Mouse (Mus musculus): ENCODE measurements around the gene Cog5.

Cog5 gene

DNA sequence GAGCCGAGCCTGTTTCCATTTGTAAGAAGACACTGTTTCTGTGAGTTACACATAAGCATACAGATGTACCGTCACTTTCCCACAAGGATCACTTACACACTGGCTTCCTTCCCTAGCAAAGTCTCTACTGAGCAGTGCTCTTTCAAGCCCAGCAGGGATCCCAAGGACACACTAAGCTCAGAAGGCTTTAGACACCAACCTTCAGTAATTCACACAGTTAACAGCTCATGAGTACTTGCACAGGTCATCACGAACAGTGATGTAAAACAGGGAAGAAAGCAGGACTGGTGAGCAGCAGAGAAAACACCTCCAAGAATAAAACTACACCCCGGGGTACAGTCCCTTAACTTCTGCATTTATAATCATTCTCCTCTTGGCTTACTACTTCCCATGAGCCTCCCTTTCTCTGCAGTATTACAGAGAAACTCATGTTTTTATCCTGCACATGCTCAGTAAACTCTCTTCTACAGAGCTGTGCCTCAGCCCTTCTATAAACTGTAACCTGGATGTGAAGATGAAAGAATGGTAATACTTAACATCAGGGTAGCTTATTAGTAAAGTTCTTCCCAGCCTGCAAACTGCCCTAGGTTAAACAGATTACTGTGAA, 283.8 kb downstream of the Cog5 start:
- no peak for DNase-seq (ENCODE audit: low spot score)

DNA sequence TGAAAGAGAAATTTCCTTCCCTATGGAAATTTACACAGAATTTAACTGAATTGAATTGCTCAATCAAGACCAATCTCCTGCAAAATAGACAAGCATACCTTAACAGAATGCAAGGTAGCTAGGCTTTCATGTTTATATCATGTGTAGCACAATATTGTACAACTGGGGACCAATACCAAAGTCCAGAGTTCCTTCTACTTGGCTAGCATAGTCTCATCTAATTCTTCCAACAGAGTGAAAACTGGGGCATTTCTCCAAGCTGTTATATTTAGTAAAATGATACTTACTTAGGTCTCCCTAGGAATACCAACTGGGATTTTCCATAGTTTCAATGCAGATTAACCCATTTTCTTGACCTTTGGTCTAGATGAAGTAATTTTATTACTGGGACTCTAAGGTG, 284.4 kb downstream of the Cog5 start:
- no peak for DNase-seq (ENCODE audit: low spot score)

DNA sequence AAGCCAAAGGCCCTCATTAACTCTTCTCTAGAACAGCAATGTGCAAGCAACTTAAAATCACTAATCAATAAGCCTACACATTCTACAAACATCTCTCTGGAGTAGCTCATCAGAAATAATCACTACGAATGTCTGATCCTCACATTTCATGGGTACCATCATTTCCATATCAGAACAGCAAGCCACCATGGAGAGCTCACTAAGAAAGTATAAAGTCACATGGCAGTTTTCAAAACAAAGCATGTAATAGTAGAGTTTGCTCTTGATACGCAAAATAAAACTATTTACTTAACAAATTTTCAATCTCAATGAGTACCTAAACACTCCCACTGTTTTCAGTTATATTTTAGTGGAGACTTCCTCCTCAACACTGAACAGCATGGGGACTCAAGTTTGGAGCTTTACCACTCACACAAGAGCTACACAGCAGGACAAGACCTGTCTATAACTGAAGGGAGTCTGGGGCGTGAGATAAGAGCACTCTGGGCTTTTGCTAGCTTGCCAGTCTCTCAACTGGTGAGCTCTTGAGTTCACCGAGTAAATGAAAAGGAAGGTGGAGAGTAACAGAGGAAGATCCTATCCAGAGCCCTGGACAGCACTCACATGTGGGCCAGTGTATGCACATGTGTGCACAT, 288.5 kb downstream of the Cog5 start:
- DNase-seq (ENCODE audit: low spot score), result no peak

DNA sequence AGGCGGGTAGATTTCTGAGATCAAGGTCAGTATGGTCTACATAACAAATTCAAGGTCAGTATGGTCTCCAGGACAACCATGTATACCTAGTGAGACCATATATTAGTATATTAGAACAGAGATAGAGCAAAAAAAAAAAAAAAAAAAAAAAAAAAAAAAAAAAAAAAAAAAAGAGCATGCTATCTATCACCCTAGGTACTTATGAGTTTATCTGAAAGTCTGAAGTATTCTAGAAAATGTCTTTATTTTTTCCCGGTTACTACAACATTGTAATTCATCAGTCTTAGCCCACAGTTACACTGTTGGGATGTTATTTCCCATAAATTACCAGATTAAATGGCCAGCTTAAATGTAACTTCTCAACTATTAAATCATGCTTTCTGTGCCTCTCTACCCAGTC, 289.7 kb downstream of the Cog5 start:
- DNase-seq (ENCODE audit: low spot score), result no peak

DNA sequence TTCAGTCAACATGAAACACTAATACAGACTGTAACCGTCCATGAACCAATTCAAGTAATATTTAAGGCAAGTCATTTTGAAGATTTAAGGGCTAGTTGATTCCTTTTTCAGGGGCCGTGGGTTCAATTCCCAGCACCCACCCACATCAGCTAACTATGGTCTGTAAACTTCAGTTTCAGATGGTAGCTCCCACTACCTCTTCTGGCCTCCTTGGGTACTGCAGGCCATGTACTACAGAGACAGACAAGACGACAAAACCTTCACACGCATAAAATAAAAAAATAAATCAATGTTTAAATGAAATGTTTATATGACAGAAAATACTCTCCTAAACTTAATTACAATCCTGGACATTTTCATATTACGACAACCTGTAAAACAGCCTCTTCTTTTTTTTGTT, 292.8 kb downstream of the Cog5 start:
- no peak for DNase-seq (ENCODE audit: low spot score)

DNA sequence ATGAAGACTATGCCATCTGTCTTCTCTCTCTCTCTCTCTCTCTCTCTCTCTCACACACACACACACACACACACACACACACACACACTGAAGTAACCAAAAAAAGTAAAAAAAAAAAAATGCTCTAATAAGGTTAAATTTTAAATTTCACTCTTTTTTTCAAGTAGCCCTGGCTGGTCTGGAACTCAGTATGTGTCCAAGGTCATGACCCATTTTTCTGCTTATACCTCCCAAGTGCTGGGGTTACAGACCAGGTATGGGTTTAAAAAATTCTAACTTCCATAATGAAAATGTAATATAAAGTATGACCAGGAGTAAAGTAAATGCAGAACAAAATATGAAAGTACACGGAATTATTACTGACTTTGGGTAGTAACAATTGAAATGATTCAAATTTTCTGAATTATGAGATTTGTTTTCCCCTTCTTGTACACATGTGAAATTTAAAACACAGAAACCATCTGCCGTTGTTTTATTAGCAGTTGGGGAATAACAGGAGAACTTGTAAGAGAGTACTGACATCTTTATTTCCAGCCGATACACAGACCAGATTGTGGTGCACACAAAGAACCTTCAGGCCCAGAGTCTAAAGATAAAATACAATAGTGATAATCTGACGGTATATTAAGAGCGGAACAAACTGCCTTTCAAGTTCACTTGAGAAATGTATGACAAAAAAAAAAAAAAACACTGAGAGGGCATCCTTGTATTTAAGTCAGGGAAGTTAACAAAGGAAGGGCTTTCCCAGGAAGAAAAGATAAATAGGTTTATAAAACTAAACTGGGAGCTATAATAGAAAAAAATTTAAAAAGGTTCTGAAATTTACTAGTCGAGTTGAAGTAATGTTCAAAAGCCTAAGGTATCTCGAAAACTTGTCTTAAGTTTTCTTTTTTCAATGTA, 293.7 kb downstream of the Cog5 start:
- no peak for DNase-seq (ENCODE audit: low spot score)

DNA sequence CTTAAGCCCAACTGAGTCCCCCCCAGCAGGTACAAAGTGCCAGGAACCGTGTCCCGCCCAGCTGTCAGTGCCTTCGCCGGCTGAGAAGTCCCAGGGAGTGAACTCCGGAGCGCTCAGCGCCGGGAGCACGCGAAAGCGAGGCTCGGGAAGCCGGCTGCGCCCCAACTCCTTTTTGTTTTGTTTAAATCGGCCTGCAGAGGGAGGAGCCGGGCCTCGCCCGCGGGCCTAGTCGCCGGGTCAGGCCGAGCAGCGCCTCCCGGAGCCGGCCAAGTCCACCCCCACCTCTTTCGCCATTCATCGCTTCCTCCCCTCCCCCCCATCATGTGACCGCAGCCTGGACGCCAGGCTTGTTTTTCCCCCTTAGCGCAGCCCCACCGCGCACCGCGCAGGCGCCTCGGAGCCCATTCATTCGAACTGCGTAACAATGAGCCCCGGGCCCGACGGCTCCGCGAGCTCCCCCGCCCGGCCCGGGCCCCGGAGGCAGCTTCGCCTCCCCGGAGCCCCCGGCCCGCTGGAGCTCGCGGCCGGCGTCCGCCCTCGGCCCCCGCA, 294.6 kb downstream of the Cog5 start:
- peak; percentile 91 for DNase-seq (ENCODE audit: low spot score)

DNA sequence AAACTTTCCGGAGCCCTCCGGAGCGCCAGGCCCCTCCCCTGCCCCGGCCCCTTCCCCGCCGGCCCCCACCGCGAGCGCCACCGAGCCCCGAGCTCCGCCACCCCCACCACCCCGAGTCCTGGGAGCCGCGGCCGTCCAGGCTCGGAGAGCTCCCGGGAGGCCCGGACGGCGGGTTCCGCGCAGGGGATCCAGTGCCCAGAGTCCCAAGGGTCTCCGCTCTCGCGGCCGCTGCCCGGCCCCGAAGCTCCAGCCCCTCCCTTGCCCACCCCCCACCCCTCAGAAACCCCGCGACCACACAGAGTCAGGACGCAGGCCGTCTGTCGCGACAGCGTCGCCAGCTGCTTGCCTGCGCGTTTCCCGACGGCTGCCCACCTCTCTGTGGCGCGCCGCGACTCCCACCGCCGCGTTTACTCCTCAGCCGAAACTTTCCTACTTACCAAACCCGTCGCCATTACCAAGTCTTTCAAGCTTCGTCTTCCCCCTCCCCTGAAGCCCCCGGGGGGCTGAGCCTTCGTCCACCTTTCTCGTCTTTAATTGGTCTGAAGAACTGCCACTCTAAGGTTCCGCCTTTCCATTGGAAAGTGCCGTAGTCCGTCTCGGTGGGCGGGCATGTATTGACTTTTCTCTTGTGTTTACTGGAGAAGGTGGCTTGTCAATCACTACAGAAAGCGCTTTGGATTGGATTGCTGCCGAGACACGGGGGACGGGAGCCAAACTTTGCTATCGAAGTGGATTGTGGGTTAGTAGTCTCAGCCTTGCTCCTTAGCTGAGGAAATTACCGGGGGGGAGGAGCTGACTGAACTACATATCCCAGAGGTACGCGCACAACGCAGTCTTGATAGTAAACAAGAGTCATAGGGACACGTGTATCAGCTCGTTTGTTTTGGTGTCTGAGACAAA, 295.3 kb downstream of the Cog5 start, which contains the start of gene Hbp1:
TSS of gene Hbp1 (minus strand) at position 777 of the 900 bp plus-strand sequence.
- peak; percentile 96 for DNase-seq (ENCODE audit: low spot score)

DNA sequence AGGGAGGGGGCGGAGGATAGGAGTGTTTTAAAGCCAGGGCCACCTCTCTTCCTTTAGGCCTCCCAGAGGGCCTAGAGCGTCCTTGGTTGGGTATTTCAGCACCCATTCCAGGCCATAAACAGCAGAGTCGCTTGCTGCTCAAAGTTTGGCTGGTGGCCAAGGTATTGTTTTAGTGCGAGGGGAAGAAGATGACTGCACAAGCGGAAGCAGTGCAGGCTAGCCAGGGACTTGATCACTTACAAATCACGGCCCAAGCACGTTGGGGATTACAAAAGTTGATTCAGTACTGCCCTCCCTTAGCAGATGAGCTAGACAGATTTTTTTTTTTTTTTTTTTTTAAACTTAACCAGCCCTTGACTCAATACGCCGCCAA, 296.0 kb downstream of the Cog5 start:
- no peak for DNase-seq (ENCODE audit: low spot score)

DNA sequence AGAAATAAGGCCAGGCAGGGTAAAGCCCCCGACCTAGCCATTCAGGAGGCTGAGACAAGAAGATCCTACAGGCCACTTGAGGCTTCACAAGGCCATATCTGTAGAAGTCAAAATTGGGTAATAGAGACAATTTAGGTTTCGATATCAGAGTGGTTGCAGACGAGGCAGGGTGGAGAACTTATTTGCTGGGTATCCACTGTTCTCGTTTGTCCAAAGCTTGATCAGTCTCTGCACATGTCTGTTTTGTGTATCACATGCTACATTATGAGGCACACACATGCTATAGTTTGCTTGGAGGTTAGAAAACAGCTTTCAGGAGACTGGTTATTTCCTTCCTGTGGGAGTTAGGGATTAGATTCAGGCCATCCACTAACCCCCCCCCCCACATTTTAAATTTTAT, 301.2 kb downstream of the Cog5 start:
- no peak for DNase-seq (ENCODE audit: low spot score)

DNA sequence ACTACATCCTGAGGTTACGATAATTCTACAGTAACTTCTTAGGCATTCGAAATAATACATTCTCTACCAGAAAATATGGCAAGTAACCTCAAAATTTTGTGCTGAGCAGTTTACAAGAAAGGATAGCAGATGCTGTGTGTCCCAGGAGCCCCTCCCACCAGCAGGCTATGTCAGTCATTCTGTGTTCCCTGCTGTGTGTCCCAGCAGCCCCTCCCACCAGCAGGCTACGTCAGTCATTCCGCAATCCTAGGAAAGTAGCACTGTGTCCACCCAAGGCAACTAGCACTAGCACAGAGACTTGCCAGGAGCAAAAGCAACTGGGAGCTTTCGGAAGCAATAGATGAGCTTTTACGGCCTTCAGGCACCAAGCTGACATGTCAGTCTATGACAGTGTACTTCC, 309.4 kb downstream of the Cog5 start:
- no peak for DNase-seq (ENCODE audit: low spot score)

DNA sequence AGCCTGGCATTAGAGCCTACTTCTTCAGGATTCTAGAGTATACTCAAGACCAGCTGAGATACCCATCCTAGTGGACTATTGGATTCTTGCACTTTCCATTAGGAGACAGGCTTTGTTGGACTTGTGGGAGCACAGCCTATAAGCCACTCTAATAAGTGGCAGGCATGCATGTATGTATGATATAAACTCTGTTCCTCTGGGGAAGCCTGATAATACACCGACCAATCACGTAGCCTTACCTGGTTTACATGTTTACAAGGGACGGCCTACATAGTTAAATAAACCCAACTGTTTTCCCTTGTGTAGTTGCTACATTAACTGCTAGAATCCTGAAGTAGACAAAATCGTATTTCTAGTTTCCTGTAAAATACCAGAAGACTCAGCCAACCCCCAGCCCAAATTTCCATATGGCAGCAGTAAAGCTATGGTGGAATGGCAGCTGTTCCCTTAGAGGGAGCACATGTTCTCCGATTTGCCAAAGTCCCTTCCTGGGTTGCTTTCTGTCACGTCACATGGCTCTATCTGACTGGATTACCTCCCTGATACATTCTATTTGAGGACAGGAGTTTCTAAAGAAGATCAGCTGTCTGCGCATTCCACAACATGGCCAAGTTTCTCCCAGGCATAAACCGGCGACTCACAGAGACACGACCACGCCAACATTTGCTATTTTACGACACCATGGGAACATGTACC, 311.0 kb downstream of the Cog5 start:
- DNase-seq (ENCODE audit: low spot score), result no peak

DNA sequence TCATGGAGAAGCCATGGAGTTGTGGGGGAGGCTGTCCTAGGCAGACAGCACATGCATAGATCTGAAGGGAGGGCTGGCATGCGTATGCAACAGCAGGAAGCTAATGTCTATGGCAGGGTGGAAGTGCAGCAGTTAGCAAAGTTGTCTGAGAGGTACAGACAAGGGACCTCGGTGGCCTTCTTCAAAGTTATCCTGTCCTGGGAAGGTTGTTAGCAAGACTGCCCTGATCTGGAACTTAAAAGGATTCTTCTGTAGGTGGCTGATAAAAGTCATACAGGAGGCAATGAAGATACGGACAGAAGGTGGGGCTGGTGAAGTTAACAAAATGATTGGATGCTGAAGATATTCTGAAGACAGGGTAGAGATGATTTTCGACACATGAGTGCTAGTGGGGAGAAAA, 311.7 kb downstream of the Cog5 start:
- DNase-seq (ENCODE audit: low spot score), result no peak

DNA sequence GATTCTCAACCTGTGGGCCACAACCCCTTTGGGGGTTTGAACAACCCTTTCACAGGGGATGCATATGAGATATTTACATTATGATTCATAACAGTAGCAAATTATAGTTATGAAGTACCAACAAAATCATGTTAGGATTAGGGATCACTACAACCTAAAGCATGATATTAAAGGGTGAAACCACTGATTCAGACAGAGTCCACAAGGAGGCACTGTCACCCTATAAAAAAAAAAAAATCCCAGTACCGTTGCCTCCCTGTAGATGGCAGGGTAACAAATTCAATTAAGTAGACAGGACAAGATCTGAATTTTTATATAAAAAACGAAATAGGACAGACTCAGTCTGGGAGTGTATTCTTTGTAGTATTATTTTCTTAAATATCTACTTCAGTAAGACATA, 312.9 kb downstream of the Cog5 start:
- DNase-seq (ENCODE audit: low spot score), result no peak

DNA sequence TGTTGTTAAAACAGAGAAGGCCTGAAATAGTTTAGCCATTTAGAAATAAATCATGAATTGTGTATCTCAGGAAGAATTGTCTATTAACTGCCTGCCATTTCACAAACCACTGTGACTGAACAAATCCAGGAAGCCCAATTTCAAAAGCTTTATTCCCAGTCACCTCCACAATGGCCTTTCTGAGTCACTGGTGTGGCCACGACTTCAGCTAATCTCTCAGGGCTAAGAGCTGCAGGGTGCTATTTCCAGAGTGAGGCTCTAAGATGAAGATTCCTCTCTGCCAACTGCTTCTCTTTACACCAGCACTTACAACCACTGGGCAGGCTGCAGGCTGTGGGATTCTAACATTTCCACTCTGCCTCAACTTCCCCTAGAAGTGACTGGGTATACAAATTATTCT, 314.4 kb downstream of the Cog5 start:
- DNase-seq (ENCODE audit: low spot score), result no peak

DNA sequence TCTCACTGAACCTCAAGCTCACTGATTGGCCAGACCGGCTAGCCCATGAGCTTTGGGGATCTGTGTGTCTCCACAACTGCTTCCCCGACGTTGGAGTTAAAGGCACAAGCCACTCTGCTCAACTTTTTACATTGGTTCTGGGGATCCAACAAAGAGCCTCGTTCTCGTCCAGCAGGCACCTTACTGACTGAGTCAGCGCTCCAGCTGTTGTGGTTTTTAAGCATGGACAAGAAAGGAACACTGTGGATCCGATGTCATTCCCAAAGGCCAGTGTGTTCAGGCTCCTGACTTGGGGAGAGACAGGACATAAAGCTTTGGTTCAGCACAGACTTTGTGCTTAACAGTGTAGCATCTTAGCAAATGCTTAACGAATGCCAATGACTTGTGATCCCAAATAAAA, 316.9 kb downstream of the Cog5 start:
- no peak for DNase-seq (ENCODE audit: low spot score)

DNA sequence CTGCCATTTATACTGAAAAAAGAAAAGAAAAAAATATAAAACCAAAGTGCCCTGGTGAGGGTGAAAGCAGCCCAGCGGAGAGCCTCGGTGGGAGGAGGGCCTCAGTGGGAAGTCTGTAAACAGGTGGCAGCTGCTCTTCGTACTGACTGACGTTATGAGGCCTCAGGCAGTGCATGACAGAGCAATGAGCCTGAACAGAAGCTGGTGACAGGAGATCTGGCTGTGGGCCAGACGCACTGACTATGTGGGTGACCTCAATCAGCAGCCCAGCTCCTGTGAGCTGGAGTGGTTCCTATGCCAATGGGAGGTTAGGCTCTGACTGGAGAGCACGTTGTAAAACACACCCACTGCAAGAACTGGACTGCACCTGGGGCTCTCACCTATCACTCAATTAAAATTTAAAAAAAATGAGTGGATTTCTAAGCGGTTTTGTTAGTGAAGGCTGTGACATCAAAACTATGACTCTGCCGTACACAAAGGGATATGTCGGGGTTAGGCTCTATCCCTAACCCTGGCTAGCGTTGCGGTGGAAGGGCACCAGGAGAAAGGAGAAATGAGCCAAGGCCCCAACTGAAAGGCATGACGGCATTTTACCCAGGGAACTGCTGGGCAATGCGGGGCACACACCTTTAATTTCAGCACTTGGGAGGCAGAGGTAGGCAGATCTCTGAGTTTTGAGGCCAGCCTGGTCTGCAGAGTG, 319.0 kb downstream of the Cog5 start:
- DNase-seq (ENCODE audit: low spot score), result peak; percentile 29

DNA sequence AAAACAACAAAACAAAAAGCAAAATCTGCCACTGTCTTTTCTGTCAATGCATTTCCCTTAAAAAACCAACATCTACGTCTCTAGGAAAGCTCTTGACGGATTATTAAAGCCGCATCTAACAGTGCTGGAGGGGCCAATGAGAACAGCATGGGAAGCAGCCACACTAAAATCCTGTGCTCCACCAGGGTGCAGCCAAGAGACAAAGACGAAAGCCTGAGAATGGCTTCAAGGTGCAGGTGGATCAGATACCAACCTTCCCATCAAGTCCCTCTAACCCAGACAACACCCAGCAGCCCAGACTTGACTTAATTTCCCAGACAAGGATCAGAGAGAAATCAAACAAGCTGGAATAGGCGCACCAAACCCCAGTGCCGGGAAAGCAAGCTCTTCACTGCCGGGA, 321.9 kb downstream of the Cog5 start:
- DNase-seq (ENCODE audit: low spot score), result no peak

DNA sequence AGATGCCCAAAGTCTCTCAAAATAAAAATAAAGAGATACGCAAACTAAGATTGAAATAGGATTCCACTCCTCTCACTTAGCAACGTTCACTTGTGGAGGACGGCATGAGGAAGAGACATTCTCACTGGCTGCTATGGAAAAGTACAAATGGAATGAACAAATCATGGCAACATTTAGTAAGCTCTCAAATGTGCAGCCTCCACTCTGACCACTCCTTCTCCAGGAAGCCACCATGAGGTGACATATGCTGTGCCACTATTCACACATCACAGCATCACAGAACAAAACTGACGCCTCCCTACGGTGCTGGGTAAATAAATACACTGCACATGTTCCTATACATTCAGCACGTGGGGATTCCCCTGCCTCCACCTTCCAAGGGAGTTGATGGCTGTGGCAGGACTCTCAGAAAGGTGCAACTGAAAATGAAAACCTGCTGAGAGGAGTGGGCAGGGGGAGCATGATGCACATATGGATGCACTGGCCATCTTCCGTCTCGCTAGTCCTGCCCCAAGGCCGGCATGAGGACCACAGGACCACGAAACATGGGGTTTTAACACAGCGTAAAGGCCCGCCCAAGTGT, 323.0 kb downstream of the Cog5 start:
- no peak for DNase-seq (ENCODE audit: low spot score)

DNA sequence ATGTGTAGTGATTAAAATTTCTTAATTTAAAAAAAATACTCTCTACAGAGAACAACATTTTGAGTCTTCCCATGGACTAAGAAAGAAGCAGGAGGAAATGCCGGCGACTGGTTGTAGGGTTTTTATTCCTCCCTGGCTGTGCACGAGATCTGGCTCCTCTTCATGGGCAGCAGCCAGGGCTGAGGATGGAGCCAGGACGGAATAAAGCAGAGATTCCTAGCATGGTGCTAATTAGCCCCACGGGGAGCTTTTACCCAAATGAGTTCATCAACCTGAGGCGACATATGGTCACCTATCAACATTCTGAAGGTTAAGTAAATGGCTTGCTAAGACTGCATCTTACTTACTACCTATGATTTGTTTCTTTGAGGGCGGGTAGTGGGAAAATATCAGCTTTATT, 328.6 kb downstream of the Cog5 start:
- DNase-seq (ENCODE audit: low spot score), result no peak

Measured in ovary, postnatal 36 days (tissue).